Mouse (Mus musculus) CD4-positive helper T cell, adult 2 months (primary cell): Measurements from ENCODE around the gene Esr1.

ENCODE experiments used
- DNase-seq: peaks from one replicate; pipeline ENCODE4 v3.0.0-alpha.2; 2012; ENCODE audit warnings: low read depth, missing footprints, low spot score

The Esr1 gene

GRCm38 (mm10) chr10:4977374-4977773, 366.0 kb downstream of the Esr1 start:
- DNase-seq, result peak; percentile 43

GRCm38 (mm10) chr10:4983919-4984318, 372.5 kb downstream of the Esr1 start:
- no peak for DNase-seq

- no peak for DNase-seq
Observed at GRCm38 (mm10) chr10:4993802-4994201, 382.4 kb downstream of the Esr1 start.

- no peak for DNase-seq
Observed at GRCm38 (mm10) chr10:4996592-4996991, 385.2 kb downstream of the Esr1 start.

GRCm38 (mm10) chr10:5008795-5009366, 397.5 kb downstream of the Esr1 start:
- no peak for DNase-seq

GRCm38 (mm10) chr10:5012004-5012403, 400.6 kb downstream of the Esr1 start:
- DNase-seq, result no peak

GRCm38 (mm10) chr10:5014976-5015375, 403.6 kb downstream of the Esr1 start:
- no peak for DNase-seq

GRCm38 (mm10) chr10:5017148-5017547, 405.8 kb downstream of the Esr1 start:
- no peak for DNase-seq

GRCm38 (mm10) chr10:5025906-5026305, 414.5 kb downstream of the Esr1 start:
- DNase-seq, result no peak

GRCm38 (mm10) chr10:5027208-5027607, 415.8 kb downstream of the Esr1 start:
- no peak for DNase-seq

GRCm38 (mm10) chr10:5028301-5028700, 416.9 kb downstream of the Esr1 start:
- DNase-seq, result no peak

GRCm38 (mm10) chr10:5029161-5029560, 417.8 kb downstream of the Esr1 start:
- no peak for DNase-seq

- DNase-seq, result no peak
Observed at GRCm38 (mm10) chr10:5029883-5030282, 418.5 kb downstream of the Esr1 start.

GRCm38 (mm10) chr10:5032192-5033048, 421.0 kb downstream of the Esr1 start:
- no peak for DNase-seq

- DNase-seq, result no peak
Observed at GRCm38 (mm10) chr10:5041254-5041653, 429.9 kb downstream of the Esr1 start.

- no peak for DNase-seq
Observed at GRCm38 (mm10) chr10:5044481-5044880, 433.1 kb downstream of the Esr1 start.

- DNase-seq, result no peak
Observed at GRCm38 (mm10) chr10:5045213-5045612, 433.8 kb downstream of the Esr1 start.

GRCm38 (mm10) chr10:5045671-5046070, 434.3 kb downstream of the Esr1 start:
- DNase-seq, result no peak
